Mouse (Mus musculus) G1E (cell line): ENCODE data around the gene Hoxb1.

Experiments
- CTCF ChIP-seq: IDR thresholded peaks from 2 replicates; pipeline ENCODE4 v1.5.1; 2012; ENCODE audit warnings: low read depth, low read length, inconsistent platforms, mixed read lengths
- GATA1 ChIP-seq: IDR thresholded peaks from 2 replicates; pipeline ENCODE4 v1.6.1; 2012; ENCODE audit warnings: borderline replicate concordance, low read length, inconsistent platforms, mixed read lengths

GRCm38 (mm10) chr11:96332618-96333032 lies 32.9 kb upstream of the Hoxb1 start:
- no peak for TF ChIP-seq CTCF
- TF ChIP-seq GATA1, result no peak
